Mouse (Mus musculus) embryonic fibroblast, embryonic 13.5 days (primary cell): ENCODE data around the gene Smtnl2. TPM values are rescaled to one million over a fixed set of nuclear protein-coding genes. Genes with fewer than 3 reads are reported as not detected.

Source experiments
- H3K27ac ChIP-seq: 2 replicates; pipeline ENCODE4 v1.5.1; 2012; ENCODE audit warnings: low read length, control low read depth, inconsistent platforms; ENCODE audit not compliant: insufficient read depth
- H3K4me1 ChIP-seq: 2 replicates; pipeline ENCODE4 v1.6.1; 2011; ENCODE audit warnings: low read length; ENCODE audit not compliant: control insufficient read depth, insufficient read depth
- H3K4me3 ChIP-seq: 2 replicates; pipeline ENCODE4 v1.5.1; 2011; ENCODE audit warnings: mild to moderate bottlenecking, control low read depth, low read length; ENCODE audit not compliant: insufficient read depth
- CTCF ChIP-seq: IDR thresholded peaks from 2 replicates; pipeline ENCODE4 v1.5.1; 2011; ENCODE audit warnings: mild to moderate bottlenecking, control low read depth, low read length, moderate library complexity, borderline replicate concordance; ENCODE audit not compliant: insufficient read depth
- POLR2A ChIP-seq: IDR thresholded peaks from 2 replicates; pipeline ENCODE4 v1.6.1; 2011; ENCODE audit warnings: low read depth, mild to moderate bottlenecking, control low read depth, low read length, moderate library complexity
- polyA plus RNA-seq: library from polyadenylated mRNA; stranded (reverse); fragments of >200 nt; gene quantifications from 2 replicates; pipeline ENCODE4 v1.2.4, GENCODE M21; 2011; ENCODE audit warnings: low read depth; ENCODE audit not compliant: missing spikeins, insufficient read length

Gene Smtnl2
- polyA plus RNA-seq, 1 experiment: 0.28 TPM

- H3K4me3 ChIP-seq: no peak overlapping the region
- no peak overlapping the region for H3K27ac ChIP-seq
- H3K4me1 ChIP-seq: peaks cover 5% of the 10 kb centered on the region; the same call in 1 of the 2 replicates
- TF ChIP-seq CTCF (no peak), POLR2A (no peak)
These were observed 3.6 kb upstream of the Smtnl2 start for GRCm38 (mm10) chr11:72415155-72415554.

- H3K27ac ChIP-seq: no peak overlapping the region
- TF ChIP-seq POLR2A (no peak), CTCF (no peak)
- H3K4me1 ChIP-seq: peaks cover 5% of the 10 kb centered on the region; the same call in 1 of the 2 replicates
- no peak overlapping the region for H3K4me3 ChIP-seq
These were observed 2.2 kb upstream of the Smtnl2 start for GRCm38 (mm10) chr11:72413601-72414190.

- Histone ChIP-seq H3K4me3 (no peak overlapping the region), H3K27ac (no peak overlapping the region), H3K4me1 (peaks cover 5% of the 10 kb centered on the region; the same call in 1 of the 2 replicates)
- no peak for TF ChIP-seq CTCF
These were observed 1.5 kb upstream of the Smtnl2 start for GRCm38 (mm10) chr11:72413016-72413415.

- Histone ChIP-seq H3K4me3 (no peak overlapping the region), H3K27ac (no peak overlapping the region), H3K4me1 (peaks cover 5% of the 10 kb centered on the region; the same call in 1 of the 2 replicates)
- no peak for TF ChIP-seq POLR2A
- no peak for TF ChIP-seq CTCF
These were observed 432 bp upstream of the Smtnl2 start for GRCm38 (mm10) chr11:72411945-72412344.

GRCm38 (mm10) chr11:72410521-72411092 lies 906 bp downstream of the Smtnl2 start:
- no peak overlapping the region for H3K27ac ChIP-seq
- TF ChIP-seq CTCF (no peak), POLR2A (no peak)
- peaks cover 5% of the 10 kb centered on the region; the same call in 1 of the 2 replicates for H3K4me1 ChIP-seq

GRCm38 (mm10) chr11:72409649-72410385 lies 1.7 kb downstream of the Smtnl2 start:
- H3K4me3 ChIP-seq: no peak overlapping the region

More at GRCm38 (mm10) chr11:72410521-72411092, 906 bp downstream of the Smtnl2 start:
- peak overlapping the region; percentile 11; the same call in 1 of the 2 replicates for H3K4me3 ChIP-seq

GRCm38 (mm10) chr11:72408451-72409170 lies 2.9 kb downstream of the Smtnl2 start:
- TF ChIP-seq CTCF: no peak
- no peak for TF ChIP-seq POLR2A
- Histone ChIP-seq H3K4me3 (no peak overlapping the region), H3K4me1 (peaks cover 5% of the 10 kb centered on the region; the same call in 1 of the 2 replicates), H3K27ac (no peak overlapping the region)

More at GRCm38 (mm10) chr11:72409649-72410385, 1.7 kb downstream of the Smtnl2 start:
- Histone ChIP-seq H3K27ac (no peak overlapping the region), H3K4me1 (peaks cover 5% of the 10 kb centered on the region; the same call in 1 of the 2 replicates)
- TF ChIP-seq POLR2A (no peak), CTCF (no peak)

GRCm38 (mm10) chr11:72407574-72407973 lies 3.9 kb downstream of the Smtnl2 start:
- Histone ChIP-seq H3K4me3 (no peak overlapping the region), H3K4me1 (peaks cover 5% of the 10 kb centered on the region; the same call in 1 of the 2 replicates), H3K27ac (no peak overlapping the region)
- no peak for TF ChIP-seq CTCF
- TF ChIP-seq POLR2A: no peak

- Histone ChIP-seq H3K4me1 (peaks cover 5% of the 10 kb centered on the region; the same call in 1 of the 2 replicates), H3K4me3 (no peak overlapping the region), H3K27ac (no peak overlapping the region)
- TF ChIP-seq POLR2A (no peak), CTCF (no peak)
These were observed 4.4 kb downstream of the Smtnl2 start for GRCm38 (mm10) chr11:72407081-72407480.
